Mouse (Mus musculus) bone marrow, adult 2 months (tissue): Measurements from ENCODE around the gene Cckbr.

Experiments used
- CTCF ChIP-seq: fragments of 200-500 bp; IDR thresholded peaks from 2 replicates; pipeline ENCODE4 v1.5.1; 2011; ENCODE audit warnings: low read length, control low read depth; ENCODE audit not compliant: control insufficient read depth, insufficient read depth
- POLR2A ChIP-seq: fragments of 200-500 bp; IDR thresholded peaks from 2 replicates; pipeline ENCODE4 v1.6.1; 2011; ENCODE audit warnings: low read depth, mild to moderate bottlenecking, control low read depth, low read length, borderline replicate concordance; ENCODE audit not compliant: control insufficient read depth

DNA sequence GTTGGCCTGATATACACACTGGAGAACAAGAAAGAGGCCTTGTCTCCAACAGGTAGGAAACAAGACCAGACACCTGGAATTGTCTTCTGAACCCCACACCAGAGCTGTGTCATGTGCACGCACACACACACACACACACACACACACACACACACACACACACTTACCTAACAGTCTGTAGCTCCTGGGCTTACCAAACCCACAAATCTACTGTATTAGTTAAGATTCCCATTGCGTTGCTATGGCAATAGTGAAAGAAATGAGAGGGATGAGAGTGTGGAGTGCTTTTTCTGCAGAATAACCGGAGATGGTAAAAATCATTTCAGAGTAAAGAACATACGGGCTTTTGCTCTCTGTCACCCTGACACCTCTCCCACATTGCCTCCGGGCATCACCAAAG is 7.4 kb upstream of the Cckbr start:
- TF ChIP-seq POLR2A (no peak), CTCF (no peak)
